Mouse (Mus musculus) midbrain, embryonic 16.5 days (tissue): Measurements from ENCODE around the gene Muc4. TPM values are rescaled to one million over a fixed set of nuclear protein-coding genes. Genes with fewer than 3 reads are reported as not detected.

ENCODE experiments used
- ATAC-seq: fragments of 200-750 bp; cut with Nextera tagmentation; 2 replicates; pipeline ENCODE4 v1.8.0; 2017; ENCODE audit warnings: moderate TSS enrichment
- H3K27ac ChIP-seq: fragments of 300-500 bp; sonication (generic); 2 replicates; pipeline ENCODE4 v1.5.1; 2014; ENCODE audit warnings: mild to moderate bottlenecking, low read length, mixed read lengths
- H3K27me3 ChIP-seq: fragments of 300-500 bp; sonication (generic); 2 replicates; pipeline ENCODE4 v1.6.1; 2014; ENCODE audit warnings: low read depth, low read length, mixed read lengths; ENCODE audit not compliant: control insufficient read depth, insufficient read depth
- H3K36me3 ChIP-seq: fragments of 300-500 bp; sonication (generic); 2 replicates; pipeline ENCODE4 v1.6.1; 2014; ENCODE audit warnings: mild to moderate bottlenecking, low read length, moderate library complexity, mixed read lengths; ENCODE audit not compliant: control insufficient read depth, insufficient read depth
- H3K4me1 ChIP-seq: fragments of 300-500 bp; sonication (generic); 2 replicates; pipeline ENCODE4 v1.6.1; 2014; ENCODE audit warnings: mild to moderate bottlenecking, low read length, mixed read lengths; ENCODE audit not compliant: control insufficient read depth, insufficient read depth
- H3K4me2 ChIP-seq: fragments of 300-500 bp; sonication (generic); 2 replicates; pipeline ENCODE4 v1.6.1; 2014; ENCODE audit warnings: mild to moderate bottlenecking, low read length, mixed read lengths
- H3K4me3 ChIP-seq: fragments of 300-500 bp; sonication (generic); 2 replicates; pipeline ENCODE4 v1.5.1; 2014; ENCODE audit warnings: low read depth, mild to moderate bottlenecking, low read length, moderate library complexity, mixed read lengths
- H3K9ac ChIP-seq: fragments of 300-500 bp; sonication (generic); 2 replicates; pipeline ENCODE4 v1.6.1; 2014; ENCODE audit warnings: low read depth, low read length, mixed read lengths
- H3K9me3 ChIP-seq: fragments of 300-500 bp; sonication (generic); replicated peaks from 2 replicates; pipeline ENCODE4 v1.6.1; 2014; ENCODE audit warnings: mild to moderate bottlenecking, low read length, mixed read lengths; ENCODE audit not compliant: control insufficient read depth, poor library complexity, severe bottlenecking
- WGBS: fragments of 180-500 bp; shearing (Covaris S2); extraction: QIAGEN DNeasy Blood & Tissue Kit; methylation state at CpG from one replicate; pipeline ENCODE4 v1.1.7; 2014; 5-methylcytosine and 5-hydroxymethylcytosine counted together
- polyA plus RNA-seq: library from polyadenylated mRNA; unstranded; fragments of >200 nt; fragmentation: Nextera tagmentation; extraction: Ambion mirVana; gene quantifications from 2 replicates; pipeline ENCODE4 v1.2.1, GENCODE M21; 2015

The Muc4 gene
- polyA plus RNA-seq, 1 experiment from 2014 or later: not detected

DNA sequence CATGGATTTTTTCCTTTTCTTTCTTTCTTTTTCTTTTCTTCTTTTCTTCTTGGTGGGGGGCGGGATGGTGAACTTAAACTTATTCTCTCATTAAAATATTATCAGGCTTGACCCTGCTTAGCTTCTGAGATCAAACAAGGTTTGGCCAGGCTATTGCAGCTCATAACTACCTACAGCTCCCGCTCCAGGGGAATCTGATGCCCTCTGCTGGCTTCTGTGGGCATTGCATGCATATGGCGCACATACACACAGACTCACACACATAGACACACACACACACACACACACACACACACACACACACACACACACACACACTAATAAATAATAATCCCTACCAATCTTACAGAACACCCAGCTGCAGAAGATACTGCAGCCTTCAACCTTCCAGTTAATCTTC is 30.1 kb upstream of the Muc4 start:
- H3K4me1 ChIP-seq: no peaks in the 10 kb centered on the region
- no peaks in the 10 kb centered on the region for H3K9me3 ChIP-seq
- no peaks in the 10 kb centered on the region for H3K27me3 ChIP-seq
- H3K9ac ChIP-seq: no peak overlapping the region
- H3K27ac ChIP-seq: no peak overlapping the region
- H3K4me3 ChIP-seq: no peak overlapping the region
- 96% methylated on average over 3 of the region's 3 CpGs for WGBS
- H3K36me3 ChIP-seq: no peaks in the 10 kb centered on the region
- ATAC-seq: no peak
- H3K4me2 ChIP-seq: no peak overlapping the region

DNA sequence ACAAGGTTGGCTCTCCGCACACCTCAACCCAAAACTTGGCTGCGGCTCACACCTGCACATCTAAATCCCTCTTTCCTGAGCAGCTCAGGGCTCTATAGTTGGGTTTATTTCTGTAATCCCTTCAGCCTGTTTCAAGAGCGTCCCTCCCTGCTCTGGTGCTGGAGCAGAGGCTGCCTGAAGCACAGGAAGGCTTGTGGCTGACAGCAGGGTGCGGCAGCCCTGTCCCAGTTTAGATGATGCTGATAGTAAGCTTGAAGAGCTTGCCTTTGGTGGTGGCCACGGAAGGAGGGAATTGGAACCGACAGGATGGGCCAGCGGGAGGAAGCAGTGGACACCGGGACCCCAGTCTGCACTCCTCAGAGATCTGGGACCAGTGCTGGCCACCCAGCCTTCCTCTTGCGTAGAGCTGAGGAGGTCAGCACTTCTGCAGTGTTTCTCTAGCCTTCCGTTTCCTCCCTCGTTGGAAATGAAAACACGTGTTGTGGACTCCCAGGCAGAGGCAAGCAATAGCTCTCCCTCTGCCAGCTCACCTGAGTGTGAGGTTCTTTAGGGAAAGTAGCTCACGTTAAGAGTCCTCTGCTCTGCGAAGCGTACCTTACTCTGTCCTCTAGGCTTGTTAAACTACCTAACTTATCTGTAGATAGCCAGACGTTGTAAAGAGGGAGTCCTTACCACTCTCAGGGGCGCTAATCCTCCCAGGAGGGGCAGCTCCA is 28.4 kb upstream of the Muc4 start:
- H3K9ac ChIP-seq: no peak overlapping the region
- 67% methylated on average over 17 of the region's 17 CpGs for WGBS

DNA sequence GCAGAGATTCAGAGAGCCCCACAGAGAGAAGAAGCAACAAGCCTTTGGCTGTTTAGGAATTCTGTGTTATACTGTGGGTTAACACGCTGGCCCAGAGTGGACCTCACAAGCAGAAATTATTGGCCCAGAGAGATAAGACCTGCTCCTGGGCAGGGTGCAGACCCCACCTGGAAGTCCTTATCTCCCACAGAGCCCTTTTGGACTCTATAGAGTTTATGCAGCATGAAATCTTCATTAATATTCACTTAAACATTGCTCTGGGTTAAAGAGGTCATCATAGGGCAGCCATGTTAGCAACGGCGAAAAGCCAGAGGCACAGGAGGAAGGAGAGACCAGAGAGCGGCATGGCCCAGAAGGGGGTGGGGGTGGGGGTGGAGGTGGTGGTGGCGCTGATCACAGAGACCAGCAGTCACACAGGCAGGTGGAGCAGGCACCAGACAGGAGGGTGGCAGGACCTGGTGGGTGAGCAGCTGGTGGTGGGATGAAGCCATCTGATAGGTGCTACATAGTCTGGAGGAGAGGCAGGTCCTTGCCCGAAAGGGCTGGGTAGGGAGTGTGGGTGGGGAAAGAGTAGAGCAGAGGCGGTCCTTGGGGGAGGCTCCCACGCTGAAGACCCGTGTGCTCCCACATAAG is 27.7 kb upstream of the Muc4 start:
- no peaks in the 10 kb centered on the region for H3K27me3 ChIP-seq
- H3K9me3 ChIP-seq: no peaks in the 10 kb centered on the region
- H3K9ac ChIP-seq: no peak overlapping the region
- H3K4me1 ChIP-seq: no peaks in the 10 kb centered on the region
- H3K4me2 ChIP-seq: no peak overlapping the region
- H3K4me3 ChIP-seq: no peak overlapping the region
- no peak overlapping the region for H3K27ac ChIP-seq
- H3K36me3 ChIP-seq: no peaks in the 10 kb centered on the region
- no peak for ATAC-seq
- WGBS: 68% methylated on average over 9 of the region's 9 CpGs

More for the DNA sequence above, 28.4 kb upstream of the Muc4 start:
- Histone ChIP-seq H3K27me3 (no peaks in the 10 kb centered on the region), H3K36me3 (no peaks in the 10 kb centered on the region), H3K4me3 (no peak overlapping the region), H3K4me2 (no peak overlapping the region), H3K9me3 (no peaks in the 10 kb centered on the region), H3K27ac (no peak overlapping the region), H3K4me1 (no peaks in the 10 kb centered on the region)
- no peak for ATAC-seq

DNA sequence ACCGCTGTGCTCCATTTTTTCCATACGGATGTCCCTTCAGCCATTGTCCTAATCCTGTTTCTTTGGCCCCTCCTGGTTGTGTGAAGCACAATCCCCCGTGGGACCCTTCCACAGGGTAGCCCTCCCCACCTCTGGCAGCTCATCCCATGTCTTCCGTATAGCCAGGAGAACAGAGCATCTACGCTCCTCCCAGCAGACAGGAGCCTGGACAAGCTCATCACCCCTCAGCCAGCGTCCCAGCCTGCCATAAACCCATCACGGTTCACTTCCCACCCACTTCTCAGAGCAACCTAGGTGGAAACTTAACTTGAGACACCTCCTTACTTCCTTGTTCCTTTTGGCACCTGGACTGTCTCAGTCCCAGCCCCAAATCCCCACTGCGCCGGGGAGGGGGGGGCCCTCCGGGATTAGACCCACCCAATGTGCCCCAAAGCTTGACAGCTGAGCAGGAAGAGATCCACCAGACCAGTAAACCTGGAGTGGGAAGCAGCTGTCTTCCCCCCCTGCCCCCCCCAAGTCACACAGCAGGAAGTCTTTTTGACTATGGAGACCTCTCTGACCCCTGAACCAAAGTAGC is 27.1 kb upstream of the Muc4 start:
- no peak overlapping the region for H3K27ac ChIP-seq
- no peaks in the 10 kb centered on the region for H3K4me1 ChIP-seq
- no peak overlapping the region for H3K4me3 ChIP-seq
- H3K4me2 ChIP-seq: no peak overlapping the region
- H3K36me3 ChIP-seq: no peaks in the 10 kb centered on the region
- WGBS: 86% methylated on average over 10 of the region's 10 CpGs
- no peaks in the 10 kb centered on the region for H3K9me3 ChIP-seq
- ATAC-seq: no peak
- no peaks in the 10 kb centered on the region for H3K27me3 ChIP-seq
- H3K9ac ChIP-seq: no peak overlapping the region

DNA sequence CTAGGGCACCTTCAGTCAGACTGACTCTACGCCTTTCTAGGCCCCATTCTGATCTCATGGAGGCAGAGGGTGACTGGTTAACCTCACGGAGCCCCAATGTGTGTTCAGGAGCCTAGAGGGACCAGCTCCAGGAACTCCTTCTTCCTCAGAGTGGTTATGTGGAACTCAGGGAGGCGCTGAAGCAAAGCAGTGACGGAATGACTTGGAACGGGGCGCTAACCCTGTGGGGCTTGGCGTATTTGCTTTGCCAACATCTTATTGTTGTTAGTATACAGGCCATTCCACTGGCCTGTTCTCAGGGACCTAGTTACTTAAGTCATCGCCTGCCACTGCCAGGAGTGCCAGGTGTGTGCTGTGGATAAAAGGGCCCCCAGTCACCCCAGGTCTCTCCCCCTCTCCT is 26.6 kb upstream of the Muc4 start:
- H3K27me3 ChIP-seq: no peaks in the 10 kb centered on the region
- no peaks in the 10 kb centered on the region for H3K36me3 ChIP-seq
- H3K4me3 ChIP-seq: no peak overlapping the region
- WGBS: 88% methylated on average over 8 of the region's 8 CpGs
- no peak overlapping the region for H3K9ac ChIP-seq
- H3K4me2 ChIP-seq: no peak overlapping the region
- H3K27ac ChIP-seq: no peak overlapping the region
- no peaks in the 10 kb centered on the region for H3K9me3 ChIP-seq
- H3K4me1 ChIP-seq: no peaks in the 10 kb centered on the region
- ATAC-seq: no peak

DNA sequence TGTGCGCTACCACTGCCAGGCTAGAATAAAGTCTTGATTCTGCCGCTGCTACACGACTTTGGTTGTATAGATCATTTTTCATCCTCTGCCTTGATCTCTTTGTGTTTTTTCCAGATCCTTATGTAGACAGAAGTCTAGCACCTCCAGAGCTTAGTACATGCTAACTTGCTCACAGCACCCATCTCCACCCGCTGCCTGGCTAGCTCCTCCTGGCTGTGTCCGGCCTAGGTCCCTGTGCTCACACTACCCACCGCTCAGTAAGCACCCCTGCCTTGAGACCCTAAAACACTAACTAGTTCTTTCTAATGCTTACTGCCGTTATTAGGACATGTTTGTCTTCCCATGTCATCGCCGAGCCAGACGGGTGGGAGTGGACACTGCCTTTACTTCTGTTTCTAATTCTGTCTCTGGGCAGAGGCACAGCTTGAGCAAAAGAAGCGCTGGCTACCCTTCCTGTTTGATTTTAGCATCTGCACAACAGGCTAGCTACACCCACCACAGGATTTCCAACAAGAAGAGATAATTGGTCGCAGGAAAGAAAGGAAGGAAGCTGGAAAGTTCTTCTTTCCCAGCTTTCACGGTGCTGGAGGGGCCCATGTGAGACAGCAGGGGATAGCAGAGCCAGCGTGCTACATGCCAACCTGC is 25.1 kb upstream of the Muc4 start:
- 79% methylated on average over 14 of the region's 14 CpGs for WGBS
- no peaks in the 10 kb centered on the region for H3K9me3 ChIP-seq

DNA sequence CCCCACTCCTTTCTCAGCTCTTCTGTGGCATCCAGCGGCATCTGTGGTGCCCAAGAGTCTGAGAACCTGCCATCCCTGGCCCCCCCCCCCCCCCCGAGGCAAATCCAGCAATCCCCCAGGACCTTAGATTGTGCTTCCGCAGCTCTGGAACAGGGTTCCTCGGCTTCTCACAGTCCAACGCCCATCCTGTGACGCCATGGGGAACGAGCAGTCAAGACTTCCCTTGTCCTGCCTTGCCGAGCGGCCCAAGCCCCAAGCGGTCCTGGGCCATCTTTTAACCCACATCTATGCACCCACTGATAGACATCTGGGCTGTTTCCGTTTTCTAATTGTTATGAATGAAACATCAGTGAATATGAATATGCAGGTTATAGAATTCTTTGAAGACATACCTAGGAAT is 23.5 kb upstream of the Muc4 start:
- Histone ChIP-seq H3K27me3 (no peaks in the 10 kb centered on the region), H3K4me3 (no peak overlapping the region), H3K4me1 (no peaks in the 10 kb centered on the region), H3K9me3 (no peaks in the 10 kb centered on the region), H3K27ac (no peak overlapping the region), H3K4me2 (no peak overlapping the region), H3K9ac (no peak overlapping the region), H3K36me3 (no peaks in the 10 kb centered on the region)
- WGBS: 85% methylated on average over 11 of the region's 11 CpGs
- ATAC-seq: no peak

More for the DNA sequence above, 25.1 kb upstream of the Muc4 start:
- no peaks in the 10 kb centered on the region for H3K4me1 ChIP-seq
- no peak for ATAC-seq
- H3K9ac ChIP-seq: no peak overlapping the region
- H3K4me3 ChIP-seq: no peak overlapping the region
- H3K27ac ChIP-seq: no peak overlapping the region
- H3K4me2 ChIP-seq: no peak overlapping the region
- H3K27me3 ChIP-seq: no peaks in the 10 kb centered on the region
- no peaks in the 10 kb centered on the region for H3K36me3 ChIP-seq

DNA sequence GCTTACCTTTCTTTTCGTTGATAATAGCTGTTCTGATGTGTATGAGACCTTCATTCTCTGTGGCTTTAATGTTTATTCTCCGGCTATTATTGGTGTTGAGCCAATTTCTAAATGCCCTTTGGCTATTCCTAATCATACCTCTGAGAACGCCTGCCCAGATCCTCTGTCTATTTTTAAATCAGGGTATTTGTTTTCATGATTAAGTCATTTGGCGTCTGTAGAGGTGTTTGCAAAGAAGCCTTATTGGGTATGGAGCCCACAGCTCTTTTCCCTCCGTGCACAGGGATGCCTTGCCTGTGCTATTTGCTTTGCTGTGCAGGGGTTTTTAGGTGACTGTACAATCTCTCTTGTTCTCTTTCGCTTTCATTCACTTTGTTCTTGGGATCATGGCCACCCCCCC is 22.1 kb upstream of the Muc4 start:
- Histone ChIP-seq H3K4me2 (no peak overlapping the region), H3K9me3 (no peaks in the 10 kb centered on the region), H3K4me3 (no peak overlapping the region), H3K9ac (no peak overlapping the region), H3K27ac (no peak overlapping the region), H3K36me3 (no peaks in the 10 kb centered on the region), H3K4me1 (no peaks in the 10 kb centered on the region), H3K27me3 (no peaks in the 10 kb centered on the region)
- ATAC-seq: no peak
- whole genome bisulfite sequencing: 69% methylated on average over 6 of the region's 6 CpGs

DNA sequence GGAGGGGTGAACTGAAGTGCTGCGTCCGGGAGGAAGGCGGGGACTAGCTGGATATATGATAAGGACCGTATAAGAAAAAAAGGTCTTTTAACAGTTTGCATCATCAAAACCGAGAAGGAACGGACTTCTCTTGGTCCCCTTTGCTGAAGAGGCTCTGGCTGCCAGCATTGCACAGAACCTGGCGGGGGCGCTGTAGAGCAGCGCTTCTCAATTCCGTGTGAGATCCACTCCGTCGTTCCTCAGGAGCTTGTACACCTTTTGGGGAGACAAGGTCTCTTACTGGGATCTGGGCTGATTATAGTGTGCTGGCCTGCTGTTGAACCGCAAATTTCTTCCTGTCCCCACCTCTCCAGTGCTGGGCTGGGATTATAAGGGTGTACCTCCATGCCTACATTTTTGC is 20.3 kb upstream of the Muc4 start:
- Histone ChIP-seq H3K9ac (no peak overlapping the region), H3K36me3 (no peaks in the 10 kb centered on the region), H3K27me3 (no peaks in the 10 kb centered on the region), H3K4me2 (no peak overlapping the region), H3K4me3 (no peak overlapping the region), H3K4me1 (no peaks in the 10 kb centered on the region), H3K27ac (no peak overlapping the region), H3K9me3 (no peaks in the 10 kb centered on the region)
- no peak for ATAC-seq
- WGBS: 26% methylated on average over 13 of the region's 13 CpGs
